Mouse (Mus musculus): Measurements from ENCODE around the gene Gata5.

Gene Gata5

DNA sequence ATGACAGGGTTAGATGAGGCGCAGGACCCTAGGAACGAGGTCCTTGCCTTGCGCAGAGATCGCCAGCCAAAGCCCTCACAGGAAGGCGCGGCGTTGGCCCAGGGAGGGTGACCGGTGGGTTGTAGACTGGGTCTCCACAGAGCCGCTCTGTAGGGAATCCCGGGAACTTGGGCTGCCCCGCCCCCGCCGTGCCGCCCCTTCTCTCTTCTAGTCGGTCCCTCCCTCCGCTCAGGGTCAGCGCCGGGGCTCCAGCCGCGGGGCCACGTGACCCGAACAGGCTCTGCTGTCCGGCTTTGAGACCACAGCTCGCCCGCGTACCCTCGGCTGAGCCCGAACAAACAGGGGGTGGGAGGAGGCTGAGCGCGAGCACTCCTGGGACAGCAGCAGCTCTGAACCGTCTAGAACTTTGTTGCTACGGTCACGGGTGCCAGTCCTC, at the start of gene Gata5:
TSS of gene Gata5 (minus strand) at position 149 of the 436 bp plus-strand sequence.
- DNase-seq (ENCODE audit: low read depth): no peak

DNA sequence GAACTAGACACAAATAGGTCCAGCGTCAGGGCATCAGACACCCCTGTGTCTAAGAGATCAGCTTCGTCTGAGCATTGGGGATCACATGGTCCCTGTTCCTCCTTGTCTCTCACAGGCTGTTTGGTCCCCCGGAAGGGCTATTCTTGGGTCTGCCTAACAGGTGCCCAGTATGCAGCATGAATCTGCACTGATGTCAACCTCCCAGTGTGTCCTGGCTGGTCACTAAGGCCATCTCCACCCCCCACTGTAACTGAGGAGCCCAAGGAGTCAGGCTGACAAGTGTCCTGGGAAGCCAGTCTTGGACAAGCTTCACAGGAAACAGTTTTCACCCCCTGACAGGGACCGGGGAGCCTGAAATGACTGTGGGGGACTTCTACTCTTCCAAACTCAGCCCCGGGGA, 42.2 kb upstream of the Gata5 start:
- DNase-seq (ENCODE audit: low read depth): no peak

DNA sequence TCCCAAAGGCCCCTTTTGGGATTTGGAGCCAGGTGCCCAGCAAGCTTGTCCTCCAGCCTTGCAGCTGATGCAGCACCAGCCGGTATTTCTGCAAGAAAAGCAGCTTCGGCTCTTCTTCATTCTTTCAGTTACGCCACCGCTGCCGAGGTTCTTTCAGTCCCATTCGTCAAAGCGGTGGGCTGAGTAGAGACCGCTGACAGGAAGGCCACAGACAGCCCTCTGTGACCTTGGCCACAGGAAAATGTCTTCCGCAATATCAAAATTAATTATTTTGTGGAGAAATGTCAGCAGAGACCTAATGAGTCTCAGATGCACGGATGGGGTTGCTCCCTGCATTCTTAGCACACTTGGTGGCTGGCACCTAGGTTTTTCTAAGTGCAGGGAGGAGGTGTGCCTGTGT, 38.8 kb upstream of the Gata5 start:
- no peak for DNase-seq (ENCODE audit: low read depth)

DNA sequence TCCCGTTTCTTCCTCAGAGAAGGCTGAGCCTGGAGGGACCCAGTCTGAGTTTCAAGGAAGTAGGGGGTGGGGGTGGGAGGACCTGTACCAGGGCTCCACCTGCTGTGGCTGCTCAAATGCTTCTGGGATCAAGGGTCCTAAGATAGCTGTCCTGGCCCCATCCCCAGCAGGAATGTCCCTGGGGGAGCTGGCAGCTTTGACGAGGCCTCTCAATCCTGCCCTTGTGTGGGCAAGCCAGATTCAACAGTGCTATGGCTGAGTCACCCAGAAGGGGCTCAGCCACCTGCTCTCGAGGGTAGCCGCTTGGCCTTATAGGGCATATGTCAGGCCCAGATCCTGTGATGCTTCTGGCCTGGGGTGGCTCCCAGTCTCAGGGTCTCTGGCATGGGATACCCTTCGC, 33.9 kb upstream of the Gata5 start:
- DNase-seq (ENCODE audit: low read depth): no peak

DNA sequence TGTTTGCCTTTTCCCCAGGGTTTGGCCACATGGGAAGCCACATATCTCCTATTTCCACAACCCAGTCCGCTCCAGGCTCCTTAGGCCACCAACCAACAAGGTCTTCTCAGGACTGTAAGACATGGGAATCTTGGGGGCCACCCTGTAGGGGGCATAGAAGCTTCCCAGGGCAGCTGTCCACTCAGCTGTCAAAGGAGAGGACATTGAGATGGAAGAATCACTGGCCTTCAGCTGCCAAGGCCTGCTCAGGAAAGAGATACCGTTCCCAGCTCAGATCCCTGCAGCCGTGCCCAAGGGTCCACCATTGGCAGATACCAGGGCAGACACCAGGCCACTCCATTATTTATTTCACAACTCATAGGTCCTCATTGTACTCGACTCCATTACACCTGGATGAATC, 32.9 kb upstream of the Gata5 start:
- DNase-seq (ENCODE audit: low read depth): no peak

DNA sequence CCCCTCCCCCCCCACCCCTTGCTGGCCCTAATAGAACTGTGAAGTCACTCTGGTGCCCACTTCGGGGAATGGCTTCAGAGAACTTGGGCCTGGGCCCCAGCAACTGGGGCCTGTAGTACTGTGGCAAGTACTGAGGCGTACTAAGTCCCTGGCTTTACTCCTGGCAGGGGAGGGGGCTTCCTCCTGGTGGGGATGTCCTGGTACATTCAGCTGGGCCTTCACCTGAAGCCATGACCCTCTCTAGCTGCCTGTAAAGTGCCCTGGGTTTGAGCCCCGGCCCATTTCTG, 28.9 kb upstream of the Gata5 start:
- DNase-seq (ENCODE audit: low read depth): no peak

DNA sequence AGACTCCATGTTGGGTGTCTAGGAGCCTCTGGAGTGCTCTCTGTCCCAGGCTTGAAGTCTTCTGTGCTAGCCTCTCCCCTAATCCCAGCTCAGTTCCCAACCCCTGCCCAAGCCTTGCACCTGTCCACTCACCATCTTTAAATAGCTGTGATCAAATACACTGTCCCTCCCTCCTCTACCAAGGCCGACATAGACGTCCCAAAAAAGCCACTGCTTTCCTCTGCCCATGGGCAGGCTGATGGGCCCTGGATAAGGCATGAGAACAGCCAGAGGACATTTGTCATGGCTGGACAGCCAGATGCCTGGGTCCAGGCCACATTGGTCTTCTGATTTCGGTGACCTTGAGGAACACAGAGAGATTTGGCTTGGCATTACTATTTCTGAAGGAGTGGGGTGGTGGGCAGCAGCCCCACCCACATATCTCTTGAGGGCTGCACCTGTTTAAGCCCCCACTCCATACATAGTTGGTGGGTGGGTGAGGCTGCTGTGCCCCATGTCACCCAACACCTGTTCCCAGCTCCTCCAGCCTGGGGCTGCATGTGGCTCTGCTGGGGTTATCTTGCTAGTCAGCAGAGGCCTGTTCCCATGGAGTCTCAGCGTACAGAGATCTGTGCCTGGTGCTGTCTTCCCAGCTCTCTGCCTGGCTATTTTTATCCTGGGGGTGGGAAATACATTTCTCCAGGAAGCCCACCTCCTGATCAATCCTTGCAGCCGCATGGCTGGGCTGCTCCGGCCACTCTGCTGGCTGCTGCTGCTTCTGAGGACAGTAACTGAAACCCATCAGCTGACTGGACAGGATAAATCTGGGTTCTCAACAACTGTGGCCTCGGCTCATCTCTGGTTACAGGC, 28.3 kb upstream of the Gata5 start:
- DNase-seq (ENCODE audit: low read depth): no peak

DNA sequence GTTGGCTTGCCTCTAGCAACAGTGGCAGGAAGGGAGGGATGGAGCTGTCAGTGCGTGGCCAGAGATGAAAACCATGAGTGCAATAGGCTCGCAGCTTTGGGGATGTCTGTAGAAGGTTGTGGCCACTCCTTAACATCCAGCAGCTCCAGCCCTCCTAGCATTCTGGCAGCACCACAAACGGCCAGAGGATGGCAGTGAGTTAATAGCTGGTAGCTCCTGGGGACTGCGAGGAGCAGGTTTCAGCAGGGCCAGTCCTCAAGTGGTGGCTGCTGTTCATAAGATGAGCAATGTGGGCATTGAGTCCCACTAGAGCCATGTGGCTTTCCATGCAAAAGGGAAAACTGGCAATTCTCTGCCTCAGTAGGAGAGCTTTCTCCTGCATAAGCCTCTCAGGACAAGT, 24.6 kb upstream of the Gata5 start:
- peak; percentile 36 for DNase-seq (ENCODE audit: low read depth)

DNA sequence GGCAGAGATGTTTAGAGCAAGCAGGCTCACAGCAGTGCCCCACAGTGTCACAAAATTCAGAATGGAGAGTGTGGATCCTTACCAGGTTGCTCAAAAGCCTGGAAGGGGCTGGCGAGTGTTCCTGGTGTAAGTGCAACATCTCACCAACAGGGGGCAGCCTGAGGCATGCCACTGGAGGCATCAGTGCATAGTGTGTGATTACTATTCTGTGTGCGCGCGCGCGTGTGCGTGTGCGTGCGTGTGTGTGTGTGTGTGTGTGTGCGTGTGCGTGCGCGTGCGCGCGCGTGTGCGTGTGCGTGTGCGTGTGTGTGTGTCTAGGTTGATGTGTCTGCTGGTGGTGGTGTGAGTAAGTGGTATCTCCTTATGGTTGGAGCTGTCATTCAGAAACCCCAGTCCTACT, 18.8 kb upstream of the Gata5 start:
- DNase-seq (ENCODE audit: low read depth): peak; percentile 53

DNA sequence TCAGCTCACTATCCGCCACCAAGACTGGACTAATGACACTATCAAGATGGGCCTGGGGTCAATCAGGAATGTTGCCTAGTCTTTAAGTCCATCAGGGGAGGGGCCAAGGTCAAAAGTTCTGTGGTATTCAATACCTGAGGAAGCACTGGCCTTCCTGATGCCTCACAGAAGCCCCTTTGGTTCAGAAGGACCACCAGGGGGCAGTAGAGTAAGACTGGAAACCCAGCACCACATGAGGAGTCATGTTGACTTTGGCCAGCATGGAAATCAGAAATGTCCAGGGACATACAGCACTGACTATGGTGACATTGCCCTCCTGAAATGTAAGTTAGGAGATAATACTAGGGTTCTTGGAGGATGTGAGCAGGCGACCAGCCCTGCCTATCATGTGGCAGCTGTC, 16.2 kb upstream of the Gata5 start:
- peak; percentile 74 for DNase-seq (ENCODE audit: low read depth)

DNA sequence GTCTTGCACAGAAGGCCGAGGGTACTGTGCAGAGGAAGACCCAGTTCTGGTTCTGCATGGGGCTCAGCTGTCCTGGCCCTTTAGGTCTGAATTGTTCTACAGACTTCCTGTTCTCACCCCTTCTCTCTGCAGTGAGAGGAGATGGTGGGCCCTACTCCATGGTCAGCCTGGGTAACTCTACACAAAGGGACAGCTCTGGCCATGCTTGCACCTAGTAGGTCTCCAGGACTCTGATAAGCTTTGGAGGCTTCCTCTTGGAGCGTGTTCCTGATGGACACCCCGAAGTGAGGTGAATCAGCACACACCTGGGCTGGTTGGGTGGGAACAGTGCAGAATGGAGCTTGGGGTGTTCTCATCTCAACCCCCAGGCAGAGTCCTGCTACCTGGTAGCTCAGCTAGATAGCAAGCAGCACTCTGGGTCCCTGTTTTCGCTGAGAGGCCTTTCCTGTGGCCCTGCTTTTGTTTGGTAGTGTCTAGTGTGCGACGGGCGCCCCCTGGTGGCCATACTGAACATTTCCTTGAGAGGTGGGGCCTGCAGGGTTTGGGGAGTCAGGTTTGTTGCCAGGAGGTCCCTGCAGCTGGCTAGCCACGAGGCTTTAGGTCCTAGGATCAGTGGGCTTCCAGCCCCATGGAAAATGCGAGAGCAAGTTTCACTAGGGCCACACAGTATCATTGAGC, 12.5 kb upstream of the Gata5 start:
- DNase-seq (ENCODE audit: low read depth): peak; percentile 88

DNA sequence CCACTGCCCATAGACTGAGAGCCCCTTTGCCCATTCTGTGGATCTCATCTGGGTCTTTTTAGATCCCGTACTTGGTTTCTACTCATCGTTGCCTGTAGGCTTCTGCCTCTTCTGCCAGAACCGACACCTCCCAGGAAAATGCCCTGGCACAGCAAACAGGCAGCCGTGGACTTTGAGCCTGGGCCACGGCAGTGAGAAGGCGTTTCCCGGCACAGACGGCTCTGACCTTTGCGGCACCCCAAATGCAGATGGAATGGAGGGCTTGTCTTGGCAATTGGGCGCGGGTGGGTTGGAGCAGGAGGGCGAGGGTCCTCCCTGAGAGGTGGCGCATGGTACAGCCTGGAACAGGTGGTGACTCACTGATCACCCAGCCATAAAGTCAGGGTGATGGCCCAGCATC, 8.6 kb upstream of the Gata5 start:
- DNase-seq (ENCODE audit: low read depth): no peak

DNA sequence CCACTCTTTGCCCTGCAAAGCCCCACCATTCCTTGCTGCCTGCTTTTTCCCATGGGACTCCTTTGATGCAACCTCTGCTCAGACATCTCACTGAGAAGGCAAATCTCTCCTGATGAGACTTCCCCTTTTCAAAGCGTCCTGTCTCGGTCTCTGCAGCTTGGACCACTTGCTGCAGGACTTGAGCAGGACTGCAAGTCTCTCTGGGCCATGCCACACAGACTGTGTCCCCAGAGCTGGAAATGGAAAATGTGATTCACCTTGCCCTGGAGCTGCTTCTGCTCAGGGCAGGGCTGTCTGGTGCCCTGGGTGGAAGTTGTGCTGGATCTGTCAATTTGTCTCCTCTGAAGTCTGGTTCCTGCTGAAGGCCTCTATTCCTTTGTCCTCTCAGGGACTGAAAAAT, 7.7 kb upstream of the Gata5 start:
- peak; percentile 34 for DNase-seq (ENCODE audit: low read depth)

DNA sequence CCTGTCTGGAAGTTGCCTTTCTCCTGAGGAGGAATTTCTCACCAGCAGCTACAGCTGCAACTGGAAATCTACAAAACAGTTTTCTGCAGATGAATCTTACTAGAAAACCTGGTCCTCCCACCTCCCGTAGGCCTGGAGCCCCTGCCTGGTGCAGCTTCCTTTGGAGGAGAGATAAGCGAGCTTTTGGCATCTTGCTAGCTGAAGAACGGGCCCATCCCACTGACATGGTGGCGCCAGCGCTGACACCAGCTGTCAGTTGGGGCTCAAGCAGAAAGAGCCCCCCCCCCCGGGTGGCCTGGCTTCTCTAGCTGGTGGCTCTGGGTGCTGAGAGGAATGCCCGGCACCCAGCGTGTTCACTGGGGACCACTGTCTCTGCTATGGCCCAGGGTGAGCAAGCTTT, 6.7 kb upstream of the Gata5 start:
- DNase-seq (ENCODE audit: low read depth): no peak

DNA sequence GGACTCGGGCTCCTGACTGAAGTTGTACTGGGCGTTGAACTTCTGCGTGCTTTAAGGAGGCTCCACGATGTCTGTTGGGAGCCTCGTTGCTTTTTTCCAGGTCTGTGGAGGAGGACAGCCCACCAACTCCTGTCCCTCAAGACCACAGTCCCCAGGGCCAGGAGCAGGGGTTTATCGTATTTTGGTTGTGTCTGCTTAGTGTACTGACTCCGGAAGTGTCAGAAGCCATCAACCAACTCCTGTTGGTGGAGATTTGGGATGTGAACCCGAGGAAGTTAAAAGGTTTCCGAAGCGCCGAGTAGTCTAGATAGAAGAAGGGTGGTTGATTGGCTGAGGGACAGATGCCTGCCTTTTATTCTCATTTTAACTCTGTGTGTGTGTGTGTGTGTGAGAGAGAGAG, 5.4 kb upstream of the Gata5 start:
- no peak for DNase-seq (ENCODE audit: low read depth)

DNA sequence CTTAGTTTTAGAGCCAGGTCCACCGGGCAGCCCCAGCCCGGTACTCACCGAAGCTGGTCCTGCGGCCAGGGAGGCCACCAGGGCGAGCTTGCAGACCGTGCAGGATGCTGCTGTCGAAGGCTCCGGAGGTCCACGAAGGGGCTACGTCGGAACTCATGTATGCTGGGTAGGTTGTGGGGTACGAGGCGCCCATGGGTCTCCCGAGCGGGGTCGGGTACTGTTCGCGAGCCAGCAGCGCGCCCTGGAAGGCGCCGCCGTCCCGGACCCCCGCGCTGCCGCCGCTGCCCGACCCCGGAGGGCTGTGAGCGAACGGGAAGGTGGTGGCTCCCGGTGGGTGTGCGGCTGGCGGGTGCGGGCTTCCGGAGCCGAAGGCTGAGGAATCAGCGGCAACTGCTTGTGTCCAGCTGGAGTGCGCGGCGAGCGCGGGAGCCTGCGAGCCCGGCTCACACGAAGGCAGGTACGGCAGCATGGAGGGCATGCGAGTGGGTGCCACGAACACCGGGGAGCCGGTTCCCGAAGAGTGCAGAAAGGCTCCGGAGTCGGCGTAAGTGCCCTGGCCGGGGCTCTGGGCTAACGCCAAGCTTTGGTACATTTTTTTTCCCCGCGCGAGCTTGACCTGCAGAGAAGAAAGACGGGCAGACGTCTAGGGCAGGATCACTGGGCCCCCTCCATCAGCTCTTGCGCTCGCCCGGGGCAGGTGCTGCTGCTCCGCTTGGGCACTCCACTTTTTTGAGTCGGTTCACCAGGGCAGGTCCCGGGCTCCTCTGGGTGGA, 535 bp downstream of the Gata5 start:
- DNase-seq (ENCODE audit: low read depth): no peak

DNA sequence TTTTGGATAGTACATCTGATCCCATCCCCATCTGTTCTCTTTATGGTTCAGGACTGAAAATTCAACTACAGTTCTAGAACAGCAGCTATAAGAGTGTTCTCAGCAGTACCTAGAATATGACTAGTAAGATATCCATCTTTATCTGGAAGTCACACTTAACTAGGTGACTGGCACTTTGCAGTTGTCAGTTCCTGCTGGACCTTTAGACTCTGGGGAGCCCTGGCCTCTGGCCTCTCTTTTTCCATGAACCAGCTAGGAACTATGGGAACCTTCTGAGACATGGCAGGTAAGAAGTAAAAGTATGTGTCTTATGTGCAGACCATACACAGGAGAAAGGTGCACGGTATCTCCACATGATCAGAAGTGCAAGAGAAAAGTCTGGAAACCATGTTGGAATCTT, 5.0 kb downstream of the Gata5 start:
- DNase-seq (ENCODE audit: low read depth): no peak

DNA sequence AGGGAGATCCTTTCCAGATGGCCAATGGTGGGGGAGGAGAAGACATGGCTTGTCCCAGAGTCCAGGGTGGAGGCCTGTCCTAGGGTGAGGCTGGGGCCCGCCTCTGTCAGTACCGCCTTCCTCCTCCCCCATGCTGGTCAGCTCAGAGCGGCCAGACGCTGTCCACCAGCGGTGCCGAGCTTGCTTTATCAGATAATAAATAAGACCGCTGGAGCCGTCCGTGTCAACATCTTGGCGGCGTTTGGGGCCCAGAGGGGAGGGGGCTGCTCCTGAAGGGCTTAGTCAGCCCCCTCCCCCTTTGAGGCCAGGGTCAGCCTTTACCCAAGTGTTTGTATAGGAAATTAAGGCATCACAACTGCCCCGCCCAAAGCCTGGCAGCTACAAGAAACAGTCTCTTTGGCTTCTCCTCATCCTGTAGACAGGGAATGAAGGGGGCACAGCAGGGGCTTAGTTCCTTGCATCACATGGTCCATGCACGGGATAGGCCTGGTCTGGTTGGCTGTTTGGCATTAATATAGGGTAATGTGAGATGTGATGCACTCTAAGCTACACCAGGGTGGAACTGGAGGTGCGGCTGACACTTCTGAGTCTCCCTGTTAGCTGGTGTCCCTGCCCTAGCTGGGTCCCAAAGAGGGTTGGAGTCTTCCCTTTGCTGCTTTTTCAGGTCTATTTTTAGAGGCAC, 11.7 kb downstream of the Gata5 start:
- no peak for DNase-seq (ENCODE audit: low read depth)

DNA sequence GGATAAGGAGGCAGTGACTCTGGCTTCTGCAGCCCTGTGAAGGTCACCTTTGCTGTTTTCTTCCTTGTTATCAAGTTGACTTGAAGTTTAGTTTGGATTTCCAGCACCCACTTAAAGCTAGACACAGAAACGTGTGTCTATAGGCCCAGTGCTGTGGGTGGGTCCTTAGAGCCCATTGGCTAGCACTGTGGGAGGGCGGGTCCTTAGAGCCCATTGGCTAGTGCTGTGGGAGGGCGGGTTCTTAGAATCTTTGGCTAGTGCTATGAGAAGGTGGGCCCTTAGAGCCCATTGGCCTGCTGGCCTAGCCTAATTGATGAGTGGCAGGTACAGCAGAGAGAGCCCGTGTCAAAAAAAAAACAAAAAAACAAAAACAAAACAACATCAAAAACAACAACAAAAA, 14.3 kb downstream of the Gata5 start:
- DNase-seq (ENCODE audit: low read depth): peak; percentile 14

DNA sequence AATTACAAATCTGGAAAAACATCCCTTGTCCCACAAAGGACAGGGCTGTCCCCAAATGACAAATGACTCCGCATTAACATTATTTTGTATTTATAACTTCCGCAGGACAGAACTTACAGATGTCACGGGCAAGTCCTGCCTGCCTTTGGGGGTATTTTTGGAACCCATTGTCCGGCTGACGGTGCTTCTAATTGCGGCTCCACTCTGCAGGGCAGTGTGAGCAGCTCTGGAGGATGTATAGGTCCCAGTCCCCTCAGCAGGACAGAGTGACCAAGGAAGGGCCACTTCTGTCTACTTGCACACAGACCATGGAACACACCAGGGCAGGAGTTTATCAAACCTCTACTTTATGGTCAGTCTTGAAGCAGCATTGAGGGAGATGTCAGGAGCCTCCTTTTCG, 16.9 kb downstream of the Gata5 start:
- no peak for DNase-seq (ENCODE audit: low read depth)

DNA sequence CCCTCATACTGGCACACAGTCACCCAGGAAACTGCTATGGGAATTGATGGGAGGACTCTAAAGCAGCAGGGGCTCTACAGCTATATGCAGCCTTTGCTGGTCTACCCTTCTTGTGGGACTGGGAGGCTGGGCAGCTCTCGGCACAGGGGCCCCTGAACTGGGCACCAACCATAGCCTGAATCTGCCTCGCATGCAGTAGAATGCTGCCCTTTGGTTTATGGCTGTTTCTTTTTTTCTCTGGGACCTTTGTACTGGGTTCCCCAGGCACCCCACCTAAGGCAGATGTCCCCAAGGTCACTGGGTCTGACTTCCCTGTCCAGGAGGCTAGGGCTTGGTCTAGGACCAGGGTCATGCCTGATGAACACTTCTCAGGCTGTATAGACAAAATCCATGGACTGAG, 20.2 kb downstream of the Gata5 start:
- no peak for DNase-seq (ENCODE audit: low read depth)

DNA sequence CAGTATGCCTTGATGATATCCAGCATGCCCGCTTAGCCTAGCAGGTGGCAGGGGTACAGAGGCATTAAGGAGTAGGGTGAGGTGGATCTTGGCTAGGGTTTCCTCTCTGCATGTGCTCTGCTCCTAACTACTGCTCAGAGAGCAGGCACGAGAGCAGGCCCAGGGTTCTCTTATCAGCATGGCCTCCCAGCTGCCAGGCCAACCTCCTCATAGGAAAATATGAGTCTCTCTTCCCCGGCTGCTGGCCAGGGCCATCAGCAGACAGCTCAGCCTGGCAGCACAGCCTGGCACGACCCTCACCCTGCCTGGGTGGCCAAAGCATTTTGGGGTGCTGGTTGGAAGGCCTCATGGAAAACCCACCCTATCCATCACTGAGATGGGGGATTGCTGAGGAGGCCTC, 23.4 kb downstream of the Gata5 start:
- DNase-seq (ENCODE audit: low read depth): no peak

DNA sequence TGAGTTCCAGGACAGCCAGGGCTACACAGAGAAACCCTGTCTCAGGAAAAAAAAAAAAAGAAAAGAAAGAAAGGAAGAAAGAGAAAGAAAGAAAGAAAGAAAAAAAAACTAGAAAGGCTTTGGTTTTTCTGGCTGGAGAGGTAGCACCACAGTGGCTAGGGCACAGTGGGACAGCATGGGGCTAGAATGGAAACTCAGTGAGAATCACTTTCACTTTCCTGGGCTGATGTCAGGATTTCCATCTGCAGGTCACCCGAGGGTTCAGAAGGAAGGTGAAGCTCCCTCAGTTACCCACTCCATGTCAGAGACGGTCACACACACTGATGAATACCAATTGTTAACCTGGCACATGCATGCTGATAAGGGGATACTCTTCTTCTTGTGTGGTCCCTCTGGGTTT, 26.8 kb downstream of the Gata5 start:
- DNase-seq (ENCODE audit: low read depth): peak; percentile 20

Measured in 416B (cell line).